Mouse (Mus musculus): Measurements from ENCODE around the gene Krt18. TPM values are rescaled to one million over a fixed set of nuclear protein-coding genes. Genes with fewer than 3 reads are reported as not detected.
A peak's percentile ranks its signal among the peaks of the same experiment; 100 is the strongest.

Gene Krt18
- total RNA-seq, 2 experiments from 2014 or later = 1.5 to 2.5 TPM

GRCm38 (mm10) chr15:102010569-102011245, 17.3 kb upstream of the Krt18 start:
- no peak for DNase-seq

- no peak for DNase-seq
These were observed 15.7 kb upstream of the Krt18 start for GRCm38 (mm10) chr15:102012260-102012765.

- DNase-seq = no peak
These were observed 14.3 kb upstream of the Krt18 start for GRCm38 (mm10) chr15:102013651-102014050.

- DNase-seq = no peak
These were observed 13.1 kb upstream of the Krt18 start for GRCm38 (mm10) chr15:102014848-102015247.

GRCm38 (mm10) chr15:102016096-102016495, 11.9 kb upstream of the Krt18 start:
- DNase-seq = no peak

GRCm38 (mm10) chr15:102016787-102017186, 11.2 kb upstream of the Krt18 start:
- no peak for DNase-seq

GRCm38 (mm10) chr15:102017918-102018463, 10.0 kb upstream of the Krt18 start:
- peak; percentile 25 for DNase-seq

- DNase-seq = no peak
These were observed 5.5 kb upstream of the Krt18 start for GRCm38 (mm10) chr15:102022481-102022880.

GRCm38 (mm10) chr15:102023888-102024287, 4.1 kb upstream of the Krt18 start:
- DNase-seq = no peak

GRCm38 (mm10) chr15:102025136-102025872, 2.7 kb upstream of the Krt18 start:
- no peak for DNase-seq

- DNase-seq = no peak
These were observed 1.6 kb upstream of the Krt18 start for GRCm38 (mm10) chr15:102026430-102026829.

- no peak for DNase-seq
These were observed 6.4 kb downstream of the Krt18 start for GRCm38 (mm10) chr15:102034121-102035053.

GRCm38 (mm10) chr15:102040277-102040676, 12.3 kb downstream of the Krt18 start:
- no peak for DNase-seq

GRCm38 (mm10) chr15:102041951-102042350, 14.0 kb downstream of the Krt18 start:
- peak; percentile 11 for DNase-seq

GRCm38 (mm10) chr15:102044745-102045144, 16.8 kb downstream of the Krt18 start:
- no peak for DNase-seq

- DNase-seq = no peak
These were observed 17.7 kb downstream of the Krt18 start for GRCm38 (mm10) chr15:102045691-102046090.

GRCm38 (mm10) chr15:102048006-102048405, 20.0 kb downstream of the Krt18 start:
- no peak for DNase-seq

GRCm38 (mm10) chr15:102049871-102050270, 21.9 kb downstream of the Krt18 start:
- no peak for DNase-seq

GRCm38 (mm10) chr15:102051920-102052683, 24.1 kb downstream of the Krt18 start:
- peak; percentile 44 for DNase-seq

- DNase-seq = no peak
These were observed 28.7 kb downstream of the Krt18 start for GRCm38 (mm10) chr15:102056495-102057174.

All from gastrocnemius, postnatal 10 days (tissue).